Mouse (Mus musculus): ENCODE measurements around the gene Sdr39u1. TPM values are rescaled to one million over a fixed set of nuclear protein-coding genes. Genes with fewer than 3 reads are reported as not detected.

Sdr39u1 gene
- total RNA-seq, 4 experiments from 2014 or later: 101 to 123 (median 111) TPM

DNA sequence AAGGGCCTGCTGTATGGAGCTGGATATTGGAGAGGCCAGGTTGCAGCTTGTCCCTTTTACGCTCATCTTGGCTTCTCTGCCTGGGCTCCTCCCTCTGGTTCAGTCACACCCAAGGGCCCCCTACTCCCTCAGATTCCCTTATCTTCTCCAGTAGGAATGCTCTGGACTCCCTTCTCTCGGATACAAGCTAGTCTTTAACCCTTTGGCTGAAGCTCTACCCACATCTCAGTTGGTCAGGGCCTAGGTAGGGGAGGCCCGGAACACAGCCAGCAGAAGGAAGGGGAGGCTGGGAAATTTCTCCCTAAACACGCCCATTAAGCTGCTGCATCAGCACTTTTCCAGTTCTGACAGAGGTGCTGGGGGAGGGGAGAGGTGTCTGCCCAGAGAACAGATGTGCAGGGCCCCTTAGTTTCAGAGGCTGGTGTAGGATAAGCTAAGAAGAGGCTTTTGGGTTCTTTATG, 45.0 kb downstream of the Sdr39u1 start:
- no peak for DNase-seq (ENCODE audit: low spot score in 2 of 2)

DNA sequence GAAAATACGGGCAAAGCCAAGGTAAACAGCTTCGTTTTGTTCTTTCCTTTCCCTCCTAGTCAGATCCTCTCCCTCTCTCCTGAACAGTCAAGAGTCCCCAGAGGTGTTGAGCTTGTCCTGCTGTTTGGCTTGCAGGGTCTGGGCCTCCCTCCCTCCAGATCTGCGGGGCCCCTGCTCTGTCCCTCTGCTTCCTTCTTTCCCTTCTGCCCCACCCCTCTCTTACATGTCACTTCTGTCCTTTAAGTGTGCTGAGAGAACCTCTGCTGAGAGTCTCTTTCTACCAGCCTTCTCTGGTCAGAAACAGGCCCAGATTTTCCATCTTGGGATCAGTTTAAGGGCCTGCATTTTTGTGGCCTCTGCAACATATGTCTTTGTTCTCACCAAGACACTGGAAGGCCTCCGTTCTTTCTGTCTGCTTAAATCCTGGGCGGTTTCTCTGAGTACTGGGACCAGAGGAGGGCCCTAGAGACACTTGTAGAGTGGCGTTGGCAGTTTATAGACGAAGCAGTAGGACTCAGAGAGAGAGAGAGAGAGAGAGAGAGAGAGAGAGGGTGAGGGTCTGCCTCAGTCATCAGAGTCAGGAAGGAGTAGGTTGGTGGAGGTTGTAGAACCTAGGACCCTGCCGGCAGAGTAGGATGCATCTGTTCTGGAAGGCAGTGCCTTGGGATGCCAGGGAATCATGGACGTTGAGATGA, 45.5 kb downstream of the Sdr39u1 start:
- DNase-seq (ENCODE audit: low spot score in 2 of 2): no peak

GRCm38 (mm10) chr14:55853621-55854285, 46.3 kb downstream of the Sdr39u1 start, which contains the start of gene Nynrin:
Nynrin (plus strand) TSS chr14:55854010.
- no peak for DNase-seq (ENCODE audit: low spot score in 2 of 2)

DNA sequence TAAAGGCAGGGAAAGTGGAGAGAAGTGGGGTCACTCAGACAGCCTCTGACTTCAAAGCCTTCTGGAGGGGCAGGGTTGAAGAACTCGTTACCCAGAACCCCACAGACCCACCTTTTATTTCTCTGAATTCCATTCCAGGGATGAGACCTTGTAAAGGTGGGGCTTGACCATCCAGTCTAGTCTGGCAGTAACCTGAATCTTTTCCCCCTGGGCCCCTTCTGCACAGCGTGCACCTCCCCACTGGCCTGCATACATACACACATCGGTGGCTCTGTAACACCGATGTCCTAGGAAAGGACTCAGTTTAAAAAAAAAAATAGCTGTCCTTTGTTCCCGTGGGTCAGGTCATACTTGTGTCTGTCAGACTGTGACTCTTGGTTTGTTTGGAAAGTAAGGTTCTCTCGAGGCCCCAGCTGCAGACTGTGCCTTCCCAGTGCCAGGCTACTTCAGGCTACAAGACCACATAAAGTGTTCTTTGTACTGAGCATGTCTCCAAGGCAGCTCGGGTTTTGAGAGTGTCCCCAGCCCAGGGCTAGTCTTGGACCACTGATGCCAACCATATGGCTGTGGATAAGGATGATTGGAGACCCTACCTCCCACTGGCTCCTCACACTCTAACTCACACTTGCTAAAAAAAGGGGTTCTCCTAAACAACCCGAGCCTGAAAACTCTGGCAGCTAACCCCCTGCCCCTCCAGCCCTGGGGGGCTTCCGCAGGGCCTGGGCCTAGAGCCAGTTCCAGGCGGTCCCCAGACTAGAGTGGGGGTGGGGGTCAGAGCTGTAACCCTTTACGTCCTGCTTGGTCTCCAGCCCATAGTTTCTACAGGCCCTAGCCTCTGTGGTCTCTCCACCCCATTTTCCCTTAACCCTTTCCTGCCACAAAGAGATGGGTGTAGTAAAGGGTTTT, 47.2 kb downstream of the Sdr39u1 start:
- DNase-seq (ENCODE audit: low spot score in 2 of 2): no peak

DNA sequence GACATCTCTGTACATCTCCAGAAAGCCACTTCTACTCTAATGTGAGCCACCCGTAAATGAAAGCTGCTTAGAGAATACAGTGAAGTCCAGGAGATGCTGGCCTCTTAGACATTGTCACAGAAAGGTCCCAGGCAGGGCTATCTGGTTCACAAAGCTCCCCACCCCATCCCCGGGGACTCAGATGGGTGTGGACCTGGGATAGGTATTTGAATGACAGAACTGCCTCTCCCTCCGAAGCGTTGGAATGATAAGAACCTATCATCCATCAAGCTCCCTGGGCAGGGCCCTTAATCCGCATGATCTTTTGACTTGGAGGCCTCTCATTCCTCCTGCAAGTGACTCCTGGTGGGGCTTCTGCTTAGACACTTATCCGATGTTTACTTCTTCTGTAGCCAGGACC, 49.2 kb downstream of the Sdr39u1 start:
- DNase-seq (ENCODE audit: low spot score in 2 of 2): no peak

Other genes with a start within 250 kb of the Sdr39u1 start
- gene Mdp1, start 239.8 kb downstream of the Sdr39u1 start, total RNA-seq (2022): 10 to 100 TPM; 40.7 to 48.1 (median 44.1) TPM
- 10 to 100 TPM; 19.9 to 24.2 (median 22.4) TPM for gene Gmpr2, start 228.4 kb downstream of the Sdr39u1 start, total RNA-seq (2022)
- 100 to 1,000 TPM; 310 to 370 (median 342) TPM for gene Nedd8, start 228.2 kb downstream of the Sdr39u1 start, total RNA-seq (2022)
- 10 to 100 TPM; 16.3 to 18.2 (median 18.0) TPM for gene Tinf2, start 218.5 kb downstream of the Sdr39u1 start, total RNA-seq (2022)
- 1 to 10 TPM in 2 of 4 experiments, not detected in 2; 1.1 to 1.4 TPM for gene Tgm1, start 186.4 kb downstream of the Sdr39u1 start, total RNA-seq (2022)
- gene Rabggta, start 178.0 kb downstream of the Sdr39u1 start, total RNA-seq (2022): 10 to 100 TPM; 52.2 to 54.7 (median 54.0) TPM
- gene Dhrs1, start 154.6 kb downstream of the Sdr39u1 start, total RNA-seq (2022): 100 to 1,000 TPM in 2 of 4 experiments, 10 to 100 TPM in 2; 86.1 to 119 (median 97.8) TPM
- 10 to 100 TPM in 3 of 4 experiments, 1 to 10 TPM in 1; 9.7 to 11.8 (median 11.0) TPM for gene Nop9, start 154.6 kb downstream of the Sdr39u1 start, total RNA-seq (2022)
- 1 to 10 TPM; 1.5 to 3.1 (median 2.4) TPM for gene Cideb, start 141.8 kb downstream of the Sdr39u1 start, total RNA-seq (2022)
- under 1 TPM; 0.21 to 0.28 (median 0.25) TPM for gene Ltb4r2, start 138.9 kb downstream of the Sdr39u1 start, total RNA-seq (2022)
- gene Ltb4r1, start 134.3 kb downstream of the Sdr39u1 start, total RNA-seq (2022): under 1 TPM in 3 of 4 experiments, not detected in 1; 0.26 to 0.65 (median 0.53) TPM
- 1 to 10 TPM; 3.3 to 6.2 (median 4.7) TPM for gene Adcy4, start 116.2 kb downstream of the Sdr39u1 start, total RNA-seq (2022)
- under 1 TPM in 2 of 4 experiments, not detected in 2; 0.73 to 0.98 TPM for gene Ripk3, start 111.4 kb downstream of the Sdr39u1 start, total RNA-seq (2022)
- 1 to 10 TPM; 1.0 to 2.7 (median 2.1) TPM for gene Nfatc4, start 77.1 kb downstream of the Sdr39u1 start, total RNA-seq (2022)
- 10 to 100 TPM in 2 of 4 experiments, 1 to 10 TPM in 2; 7.3 to 13.3 (median 11.3) TPM for gene Nynrin, start 46.3 kb downstream of the Sdr39u1 start, total RNA-seq (2022)
- under 1 TPM; 0.09 to 0.52 (median 0.23) TPM for gene Cbln3, start 15.9 kb downstream of the Sdr39u1 start, total RNA-seq (2022)
- gene Khnyn, start 15.3 kb downstream of the Sdr39u1 start, total RNA-seq (2022): 10 to 100 TPM; 12.7 to 15.8 (median 13.0) TPM
- gene Cma1, start 44.4 kb upstream of the Sdr39u1 start, total RNA-seq (2022): not detected
- gene Cma2, start 50.7 kb upstream of the Sdr39u1 start, total RNA-seq (2022): not detected
- gene Mcpt1, start 117.7 kb upstream of the Sdr39u1 start, total RNA-seq (2022): not detected
- gene Mcpt9, start 130.2 kb upstream of the Sdr39u1 start, total RNA-seq (2022): not detected
- gene Mcpt2, start 141.7 kb upstream of the Sdr39u1 start, total RNA-seq (2022): not detected
- gene Mcpt4, start 162.0 kb upstream of the Sdr39u1 start, total RNA-seq (2022): not detected
- gene Mcpt8, start 185.0 kb upstream of the Sdr39u1 start, total RNA-seq (2022): not detected
- gene Ctsg, start 202.3 kb upstream of the Sdr39u1 start, total RNA-seq (2022): not detected
- gene Gzme, start 220.3 kb upstream of the Sdr39u1 start, total RNA-seq (2022): not detected
- not detected for gene Gzmd, start 232.3 kb upstream of the Sdr39u1 start, total RNA-seq (2022)